9 mouse cellular contexts compared by ENCODE assay signal in genomic region chr1:171321415-171321814, GRCm38 (mm10). TPM values are rescaled to one million over a fixed set of nuclear protein-coding genes. Genes with fewer than 3 reads are reported as not detected.
DNase-seq lines count a peak whose midpoint lies in the region; ATAC-seq and TF ChIP-seq lines count a peak whose summit lies in the region.
"Had no signal": no experiment of that assay in that cellular context is flagged by ENCODE, and none has a peak within 500 bp of the region (broad histone marks: within the 10 kb centered on the region; RNA-seq: fewer than 3 reads in every experiment).

No protein-coding gene starts in this region.

- TF ChIP-seq EP300 in MEL (IDR thresholded peaks at IDR 0.05; ENCODE audit: low read depth in 1 of 2, low read length in 2 of 2) = no peak

- peak; percentile 72 for TF ChIP-seq CTCF in hindbrain, postnatal 0 days (IDR thresholded peaks at IDR 0.05; ENCODE audit: low read depth)
- TF ChIP-seq CTCF in MEL (IDR thresholded peaks at IDR 0.05 in 2 of 3, conservative IDR thresholded peaks at IDR 0.05 in 1 of 3; ENCODE audit: control insufficient read depth in 1 of 3, insufficient read depth in 1 of 3, low read depth in 2 of 3, low read length in 3 of 3, poor library complexity in 1 of 3, severe bottlenecking in 1 of 3) = peak in 2 of 3 experiments; percentile 41 to 77; a peak in 4 of 6 replicates

- H3K4me2 ChIP-seq in hindbrain, postnatal 0 days (ENCODE audit: low read depth, low read length) = no peak overlapping the region
- no peak overlapping the region for H3K4me2 ChIP-seq in hindbrain, embryonic 12.5 days (replicated peaks)

- TF ChIP-seq RAD21 in MEL (IDR thresholded peaks at IDR 0.05; ENCODE audit: low read depth, low read length) = peak; percentile 70

- H3K9me3 ChIP-seq in hindbrain, postnatal 0 days (ENCODE audit: low read length) = no peaks in the 10 kb centered on the region
- H3K9me3 ChIP-seq in hindbrain, embryonic 12.5 days (replicated peaks) = no peaks in the 10 kb centered on the region
- no peaks in the 10 kb centered on the region for H3K9me3 ChIP-seq in MEL (replicated peaks; ENCODE audit: insufficient read depth, low read length)
- H3K9me3 ChIP-seq: midbrain, embryonic 10.5 days had no signal

- no peak for ATAC-seq in hindbrain, postnatal 0 days
- no peak for ATAC-seq in hindbrain, embryonic 12.5 days (ENCODE audit: low FRiP score)

- peak; percentile 59 for DNase-seq in hindbrain, postnatal 0 days (ENCODE audit: low spot score)
- peak; percentile 57 to 62 for DNase-seq in B cell, adult 2 months
- peak; percentile 63 for DNase-seq in MEL (ENCODE audit: low read depth, low spot score)
- peak; percentile 51 for DNase-seq in lung, postnatal 10 days
- DNase-seq in frontal cortex, adult 2 months (ENCODE audit: extremely low spot score in 1 of 2, low spot score in 1 of 2) = no peak
- DNase-seq in layer of hippocampus, postnatal 36 days = no peak
- DNase-seq: gastrocnemius, postnatal 10 days had no signal

- H3K79me2 ChIP-seq in MEL (ENCODE audit: control insufficient read depth, insufficient read depth, low read length, poor library complexity) = peaks cover 7% of the 10 kb centered on the region

- H3K4me3 ChIP-seq in hindbrain, postnatal 0 days (ENCODE audit: low read length) = no peak overlapping the region
- H3K4me3 ChIP-seq in hindbrain, embryonic 12.5 days = no peak overlapping the region
- no peak overlapping the region for H3K4me3 ChIP-seq in MEL (ENCODE audit: control insufficient read depth in 1 of 2, insufficient read depth in 1 of 2, low read depth in 2 of 2, low read length in 2 of 2)
- H3K4me3 ChIP-seq: midbrain, embryonic 10.5 days had no signal

- H3K4me1 ChIP-seq in hindbrain, postnatal 0 days (ENCODE audit: insufficient read depth, low read length) = no peaks in the 10 kb centered on the region
- H3K4me1 ChIP-seq in hindbrain, embryonic 12.5 days = no peaks in the 10 kb centered on the region
- H3K4me1 ChIP-seq in MEL (ENCODE audit: control insufficient read depth in 1 of 2, insufficient read depth in 2 of 2, low read length in 2 of 2) = no peaks in the 10 kb centered on the region

- H3K27ac ChIP-seq in hindbrain, postnatal 0 days = no peak overlapping the region
- H3K27ac ChIP-seq in hindbrain, embryonic 12.5 days = no peak overlapping the region
- H3K27ac ChIP-seq in MEL (ENCODE audit: control insufficient read depth, low read depth, low read length) = no peak overlapping the region
- H3K27ac ChIP-seq: midbrain, embryonic 10.5 days had no signal

- H3K36me3 ChIP-seq in hindbrain, postnatal 0 days (ENCODE audit: insufficient read depth, low read length) = no peaks in the 10 kb centered on the region
- no peaks in the 10 kb centered on the region for H3K36me3 ChIP-seq in hindbrain, embryonic 12.5 days
- H3K36me3 ChIP-seq in MEL (ENCODE audit: control insufficient read depth in 1 of 2, insufficient read depth in 2 of 2, low read length in 2 of 2) = peaks cover 2 to 5% of the 10 kb centered on the region in 2 experiments; a peak in 3 of 4 replicates

- no peak overlapping the region for H3K9ac ChIP-seq in hindbrain, postnatal 0 days (replicated peaks; ENCODE audit: low read length)
- H3K9ac ChIP-seq in hindbrain, embryonic 12.5 days = no peak overlapping the region
- H3K9ac ChIP-seq in MEL (ENCODE audit: control insufficient read depth, low read depth, low read length, poor library complexity, severe bottlenecking) = no peak overlapping the region

- no peaks in the 10 kb centered on the region for H3K27me3 ChIP-seq in hindbrain, postnatal 0 days (ENCODE audit: insufficient read depth, low read length)
- H3K27me3 ChIP-seq in hindbrain, embryonic 12.5 days = no peaks in the 10 kb centered on the region
- no peaks in the 10 kb centered on the region for H3K27me3 ChIP-seq in MEL (ENCODE audit: control insufficient read depth in 1 of 2, insufficient read depth in 2 of 2, low read length in 2 of 2)

- TF ChIP-seq POLR2A in MEL (IDR thresholded peaks at IDR 0.05; ENCODE audit: control insufficient read depth in 1 of 2, insufficient read depth in 1 of 2, low read depth in 1 of 2, low read length in 2 of 2, poor library complexity in 1 of 2) = no peak

TF ChIP-seq in MEL, 35 proteins besides CTCF, POLR2A, EP300 and RAD21:
- peak; percentile 67 for TF ChIP-seq SMC3 (IDR thresholded peaks at IDR 0.05; ENCODE audit: low read depth, low read length)
- no peak for TF ChIP-seq RCOR1 (IDR thresholded peaks at IDR 0.05; ENCODE audit: low read depth, low read length)
- TF ChIP-seq MEF2A (IDR thresholded peaks at IDR 0.05; ENCODE audit: extremely low read depth, insufficient replicate concordance, low read depth, low read length, poor library complexity, severe bottlenecking) = no peak
- no peak for TF ChIP-seq ZKSCAN1 (IDR thresholded peaks at IDR 0.05; ENCODE audit: low read depth, low read length)
- TF ChIP-seq MYB (IDR thresholded peaks at IDR 0.05; ENCODE audit: low read depth, low read length) = no peak
- peak; percentile 43; the same call in 1 of the 2 replicates for TF ChIP-seq ZC3H11A (IDR thresholded peaks at IDR 0.05; ENCODE audit: low read depth, low read length)
- TF ChIP-seq SIN3A (IDR thresholded peaks at IDR 0.05; ENCODE audit: low read length) = peak; percentile 34; the same call in 1 of the 2 replicates
- no peak for TF ChIP-seq HCFC1 (IDR thresholded peaks at IDR 0.05; ENCODE audit: low read depth, low read length)
- no peak for TF ChIP-seq NRF1 (IDR thresholded peaks at IDR 0.05; ENCODE audit: insufficient read depth, low read depth, low read length, poor library complexity, severe bottlenecking)
- peak; percentile 98 for TF ChIP-seq ZNF384 (IDR thresholded peaks at IDR 0.05; ENCODE audit: low read depth, low read length)
- no peak for TF ChIP-seq ZMIZ1 (IDR thresholded peaks at IDR 0.05; ENCODE audit: low read depth, low read length)

RNA-seq across cellular contexts. Expression of gene Dedd, which starts 7.5 kb away (rescaled TPM):
- 28.7 and 30.2 TPM in 2 replicates for total RNA-seq in hindbrain, postnatal 0 days (2014; rRNA removed)
- 38.4 and 39.9 TPM in 2 replicates for polyA plus RNA-seq in hindbrain, postnatal 0 days (2015; fragmentation: Nextera tagmentation; extraction: Ambion mirVana)
- 54.6 and 58.9 TPM in 2 replicates for polyA plus RNA-seq in hindbrain, embryonic 12.5 days (2016; fragmentation: Nextera tagmentation; extraction: Ambion mirVana)
- 24.9 and 28.7 TPM in 2 replicates for total RNA-seq in MEL (2012; rRNA removed)
- 10 to 100 TPM in 1 of 2 experiments, not detected in 1; 44.9 TPM for polyA plus RNA-seq in MEL (2012; ENCODE audit: insufficient read depth in 1 of 2, insufficient read length in 2 of 2, low read depth in 1 of 2, low replicate concordance in 2 of 2, missing spikeins in 1 of 2)
- polyA plus RNA-seq in frontal cortex, adult 2 months (2012; rRNA removed) = 54.6 and 58.1 TPM in 2 replicates
- 10 to 100 TPM; 36.5 to 41.3 TPM for total RNA-seq in layer of hippocampus, postnatal 36 days (2021)

RNA-seq across cellular contexts. Expression of gene Nit1, which starts 24.0 kb away (rescaled TPM):
- 49.0 and 51.8 TPM in 2 replicates for total RNA-seq in hindbrain, postnatal 0 days (2014; rRNA removed)
- polyA plus RNA-seq in hindbrain, postnatal 0 days (2015; fragmentation: Nextera tagmentation; extraction: Ambion mirVana) = 44.7 and 45.9 TPM in 2 replicates
- 47.4 and 48.1 TPM in 2 replicates for polyA plus RNA-seq in hindbrain, embryonic 12.5 days (2016; fragmentation: Nextera tagmentation; extraction: Ambion mirVana)
- 17.9 and 20.0 TPM in 2 replicates for total RNA-seq in MEL (2012; rRNA removed)
- polyA plus RNA-seq in MEL (2012; ENCODE audit: insufficient read depth in 1 of 2, insufficient read length in 2 of 2, low read depth in 1 of 2, low replicate concordance in 2 of 2, missing spikeins in 1 of 2) = 10 to 100 TPM in 1 of 2 experiments, not detected in 1; 26.3 TPM
- 68.2 and 71.3 TPM in 2 replicates for polyA plus RNA-seq in frontal cortex, adult 2 months (2012; rRNA removed)
- 10 to 100 TPM; 45.9 to 49.5 TPM for total RNA-seq in layer of hippocampus, postnatal 36 days (2021)

RNA-seq across cellular contexts. Expression of gene Pfdn2, which starts 24.1 kb away (rescaled TPM):
- total RNA-seq in hindbrain, postnatal 0 days (2014; rRNA removed) = 11.9 and 13.1 TPM in 2 replicates
- 136 and 140 TPM in 2 replicates for polyA plus RNA-seq in hindbrain, postnatal 0 days (2015; fragmentation: Nextera tagmentation; extraction: Ambion mirVana)
- 134 and 149 TPM in 2 replicates for polyA plus RNA-seq in hindbrain, embryonic 12.5 days (2016; fragmentation: Nextera tagmentation; extraction: Ambion mirVana)
- total RNA-seq in MEL (2012; rRNA removed) = 33.8 and 36.2 TPM in 2 replicates
- polyA plus RNA-seq in MEL (2012; ENCODE audit: insufficient read depth in 1 of 2, insufficient read length in 2 of 2, low read depth in 1 of 2, low replicate concordance in 2 of 2, missing spikeins in 1 of 2) = 100 to 1,000 TPM in 1 of 2 experiments, not detected in 1; 329 TPM
- 137 and 151 TPM in 2 replicates for polyA plus RNA-seq in frontal cortex, adult 2 months (2012; rRNA removed)
- 100 to 1,000 TPM; 160 to 166 TPM for total RNA-seq in layer of hippocampus, postnatal 36 days (2021)

RNA-seq across cellular contexts. Expression of gene Ufc1, which starts 26.6 kb away (rescaled TPM):
- 88.3 and 90.1 TPM in 2 replicates for total RNA-seq in hindbrain, postnatal 0 days (2014; rRNA removed)
- 142 and 146 TPM in 2 replicates for polyA plus RNA-seq in hindbrain, postnatal 0 days (2015; fragmentation: Nextera tagmentation; extraction: Ambion mirVana)
- 106 and 108 TPM in 2 replicates for polyA plus RNA-seq in hindbrain, embryonic 12.5 days (2016; fragmentation: Nextera tagmentation; extraction: Ambion mirVana)
- 100 and 101 TPM in 2 replicates for total RNA-seq in MEL (2012; rRNA removed)
- 100 to 1,000 TPM in 1 of 2 experiments, 10 to 100 TPM in 1; 71.0 to 408 TPM for polyA plus RNA-seq in MEL (2012; ENCODE audit: insufficient read depth in 1 of 2, insufficient read length in 2 of 2, low read depth in 1 of 2, low replicate concordance in 2 of 2, missing spikeins in 1 of 2)
- polyA plus RNA-seq in frontal cortex, adult 2 months (2012; rRNA removed) = 90.5 and 94.3 TPM in 2 replicates
- 100 to 1,000 TPM; 101 to 112 TPM for total RNA-seq in layer of hippocampus, postnatal 36 days (2021)

RNA-seq across cellular contexts. Expression of gene Usp21, which starts 33.6 kb away (rescaled TPM):
- total RNA-seq in hindbrain, postnatal 0 days (2014; rRNA removed) = 48.6 and 58.7 TPM in 2 replicates
- polyA plus RNA-seq in hindbrain, postnatal 0 days (2015; fragmentation: Nextera tagmentation; extraction: Ambion mirVana) = 71.7 and 73.3 TPM in 2 replicates
- 114 and 117 TPM in 2 replicates for polyA plus RNA-seq in hindbrain, embryonic 12.5 days (2016; fragmentation: Nextera tagmentation; extraction: Ambion mirVana)
- 10.0 and 11.3 TPM in 2 replicates for total RNA-seq in MEL (2012; rRNA removed)
- polyA plus RNA-seq in MEL (2012; ENCODE audit: insufficient read depth in 1 of 2, insufficient read length in 2 of 2, low read depth in 1 of 2, low replicate concordance in 2 of 2, missing spikeins in 1 of 2) = 10 to 100 TPM in 1 of 2 experiments, not detected in 1; 66.4 TPM
- polyA plus RNA-seq in frontal cortex, adult 2 months (2012; rRNA removed) = 73.0 and 83.2 TPM in 2 replicates
- 10 to 100 TPM; 66.9 to 70.5 TPM for total RNA-seq in layer of hippocampus, postnatal 36 days (2021)

Comparison
In these comparisons a context has a peak if more than half of its experiments do, and no peak if none do; other contexts are left out.
1. DNase-seq: peak in hindbrain, postnatal 0 days (single experiment), B cell, adult 2 months (2 of 2), MEL (single experiment) and lung, postnatal 10 days (single experiment); none in frontal cortex, adult 2 months (0 of 2) and layer of hippocampus, postnatal 36 days (0 of 2).